Mouse (Mus musculus): ENCODE results near the gene Arhgap24. TPM values are rescaled to one million over a fixed set of nuclear protein-coding genes. Genes with fewer than 3 reads are reported as not detected.

Gene Arhgap24
- polyA plus RNA-seq, 1 experiment from 2014 or later, result 25.4 TPM

DNA sequence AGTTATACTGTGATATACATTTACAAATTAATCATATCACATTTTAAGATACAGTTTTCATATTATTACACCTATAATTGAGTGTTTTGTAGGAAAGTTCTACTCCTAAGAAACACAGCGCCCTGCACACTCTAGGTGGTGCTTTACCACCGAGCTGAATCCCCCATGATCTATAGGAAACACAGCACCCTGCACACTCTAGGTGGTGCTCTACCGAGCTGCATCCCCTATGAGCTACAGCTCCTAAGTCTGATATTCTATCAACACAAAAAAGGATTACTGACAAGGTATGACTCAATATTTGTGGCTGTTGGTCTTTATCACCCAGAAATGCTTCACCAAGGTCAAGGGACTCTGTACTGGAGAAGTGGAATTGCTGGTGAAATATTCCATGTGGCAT is 27.0 kb downstream of the Arhgap24 start:
- no peaks in the 10 kb centered on the region for H3K36me3 ChIP-seq (ENCODE audit: control insufficient read depth, insufficient read depth, low read length)
- no peak for ATAC-seq (ENCODE audit: low read depth)
- 68% methylated on average over 3 of the region's 3 CpGs for WGBS

DNA sequence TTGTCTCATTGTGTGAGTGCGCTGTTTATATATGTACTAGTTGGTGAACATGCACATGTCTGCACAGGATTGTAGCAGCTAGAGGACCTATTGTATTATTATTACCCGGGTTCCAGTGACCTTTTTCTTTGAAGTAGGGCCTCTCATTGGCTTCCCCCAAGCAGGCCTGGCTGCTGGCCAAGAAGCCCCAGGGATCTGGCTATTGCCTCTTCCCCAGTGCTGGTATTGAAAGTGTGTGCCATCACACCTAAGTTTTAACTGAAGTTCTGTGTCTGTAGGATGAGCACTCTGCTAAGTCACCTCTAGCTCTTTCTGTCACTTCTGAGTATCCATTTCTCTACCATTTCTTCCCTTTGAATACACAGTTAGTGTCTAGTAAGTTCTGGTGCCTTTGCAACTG is 28.2 kb downstream of the Arhgap24 start:
- H3K27me3 ChIP-seq (replicated peaks; ENCODE audit: control insufficient read depth, insufficient read depth, low read length), result no peaks in the 10 kb centered on the region
- DNase-seq (ENCODE audit: low spot score) (no peak), ATAC-seq (ENCODE audit: low read depth) (no peak)
- WGBS, result 59% methylated on average over 2 of the region's 2 CpGs
- no peaks in the 10 kb centered on the region for H3K36me3 ChIP-seq (ENCODE audit: control insufficient read depth, insufficient read depth, low read length)
- H3K4me1 ChIP-seq (ENCODE audit: control insufficient read depth, insufficient read depth, low read length), result no peaks in the 10 kb centered on the region
- H3K9ac ChIP-seq (ENCODE audit: low read depth, low read length), result no peak overlapping the region
- H3K9me3 ChIP-seq (ENCODE audit: control insufficient read depth, low read length), result no peaks in the 10 kb centered on the region
- no peak overlapping the region for H3K4me3 ChIP-seq (ENCODE audit: low read depth, low read length)
- no peak overlapping the region for H3K27ac ChIP-seq (replicated peaks; ENCODE audit: low read depth, low read length)
- H3K4me2 ChIP-seq (ENCODE audit: low read depth, low read length), result no peak overlapping the region

More for the DNA sequence above, 27.0 kb downstream of the Arhgap24 start:
- H3K4me3 ChIP-seq (ENCODE audit: low read depth, low read length), result no peak overlapping the region
- H3K4me2 ChIP-seq (ENCODE audit: low read depth, low read length), result no peak overlapping the region
- no peaks in the 10 kb centered on the region for H3K4me1 ChIP-seq (ENCODE audit: control insufficient read depth, insufficient read depth, low read length)
- H3K27me3 ChIP-seq (replicated peaks; ENCODE audit: control insufficient read depth, insufficient read depth, low read length), result no peaks in the 10 kb centered on the region
- no peak overlapping the region for H3K27ac ChIP-seq (replicated peaks; ENCODE audit: low read depth, low read length)
- no peaks in the 10 kb centered on the region for H3K9me3 ChIP-seq (ENCODE audit: control insufficient read depth, low read length)
- DNase-seq (ENCODE audit: low spot score), result no peak
- H3K9ac ChIP-seq (ENCODE audit: low read depth, low read length), result no peak overlapping the region

DNA sequence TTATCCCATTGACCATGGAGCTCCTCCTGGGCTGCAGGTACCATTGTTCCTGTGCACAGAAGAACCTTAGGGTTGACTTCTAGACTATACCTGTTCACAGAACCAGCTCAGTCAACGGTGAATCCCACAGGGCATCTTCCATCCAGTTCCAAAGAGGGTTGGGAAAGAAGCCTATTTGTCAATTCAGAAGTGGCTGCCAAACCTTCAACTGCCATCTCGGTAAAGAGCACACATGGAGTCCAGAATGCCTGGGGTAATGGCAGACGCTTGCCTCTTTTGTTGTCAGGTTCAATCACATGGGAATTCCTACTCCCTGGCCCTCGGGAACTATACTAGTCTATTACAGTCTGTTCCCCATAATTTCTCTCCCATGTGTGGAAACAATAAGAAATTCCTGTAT is 30.5 kb downstream of the Arhgap24 start:
- Histone ChIP-seq H3K4me1 (ENCODE audit: control insufficient read depth, insufficient read depth, low read length) (no peaks in the 10 kb centered on the region), H3K27ac (replicated peaks; ENCODE audit: low read depth, low read length) (no peak overlapping the region), H3K9me3 (ENCODE audit: control insufficient read depth, low read length) (no peaks in the 10 kb centered on the region), H3K4me3 (ENCODE audit: low read depth, low read length) (no peak overlapping the region), H3K27me3 (replicated peaks; ENCODE audit: control insufficient read depth, insufficient read depth, low read length) (no peaks in the 10 kb centered on the region), H3K9ac (ENCODE audit: low read depth, low read length) (no peak overlapping the region), H3K36me3 (ENCODE audit: control insufficient read depth, insufficient read depth, low read length) (no peaks in the 10 kb centered on the region), H3K4me2 (ENCODE audit: low read depth, low read length) (no peak overlapping the region)
- 63% methylated on average over 4 of the region's 4 CpGs for WGBS
- DNase-seq (ENCODE audit: low spot score), result no peak
- ATAC-seq (ENCODE audit: low read depth), result no peak

DNA sequence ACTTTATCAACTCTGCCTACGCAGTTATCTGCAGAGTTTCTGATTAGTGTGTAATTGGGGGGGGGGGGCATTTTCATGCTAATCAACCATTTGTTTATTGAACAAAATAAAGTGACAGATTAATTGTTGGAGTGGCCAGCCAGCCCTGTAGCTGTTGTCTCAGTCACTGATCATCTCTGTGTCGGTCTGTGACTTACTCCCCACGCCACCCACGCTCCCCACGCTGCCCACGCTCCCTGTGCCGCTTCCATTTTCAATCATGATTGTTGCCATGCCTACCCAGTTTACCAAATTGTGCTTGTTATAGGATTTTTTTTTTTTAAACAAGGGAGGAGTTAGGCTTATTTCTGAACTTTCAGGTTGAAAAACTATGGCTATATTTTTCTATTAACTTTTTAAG is 34.3 kb downstream of the Arhgap24 start:
- H3K27me3 ChIP-seq (replicated peaks; ENCODE audit: control insufficient read depth, insufficient read depth, low read length), result no peaks in the 10 kb centered on the region

DNA sequence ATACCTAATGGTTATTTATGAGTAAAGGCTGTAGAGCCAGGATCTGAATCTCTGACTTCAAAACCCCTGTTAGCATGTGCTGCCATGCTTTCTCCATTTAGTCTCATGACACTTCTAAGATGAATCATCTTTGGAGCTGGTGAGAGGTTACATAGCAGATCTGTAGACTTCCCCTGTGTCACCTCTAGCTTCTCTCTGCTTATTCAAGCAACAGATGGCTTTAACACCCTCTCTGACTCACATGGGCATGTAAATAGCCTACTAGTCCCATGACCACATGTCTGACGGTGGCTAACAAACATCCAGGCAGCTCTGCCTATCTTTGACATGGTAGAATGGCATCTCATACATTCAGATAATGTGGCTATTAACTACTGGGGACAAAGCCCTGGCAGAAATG is 39.3 kb downstream of the Arhgap24 start:
- H3K4me3 ChIP-seq (ENCODE audit: low read depth, low read length), result no peak overlapping the region
- H3K27me3 ChIP-seq (replicated peaks; ENCODE audit: control insufficient read depth, insufficient read depth, low read length), result no peaks in the 10 kb centered on the region
- H3K9me3 ChIP-seq (ENCODE audit: control insufficient read depth, low read length), result no peaks in the 10 kb centered on the region
- ATAC-seq (ENCODE audit: low read depth), result no peak
- no peaks in the 10 kb centered on the region for H3K4me1 ChIP-seq (ENCODE audit: control insufficient read depth, insufficient read depth, low read length)
- H3K36me3 ChIP-seq (ENCODE audit: control insufficient read depth, insufficient read depth, low read length), result no peaks in the 10 kb centered on the region
- H3K9ac ChIP-seq (ENCODE audit: low read depth, low read length), result no peak overlapping the region
- H3K27ac ChIP-seq (replicated peaks; ENCODE audit: low read depth, low read length), result no peak overlapping the region
- no peak overlapping the region for H3K4me2 ChIP-seq (ENCODE audit: low read depth, low read length)
- 79% methylated on average over 1 of the region's 1 CpGs for WGBS
- no peak for DNase-seq (ENCODE audit: low spot score)

More for the DNA sequence above, 34.3 kb downstream of the Arhgap24 start:
- H3K4me3 ChIP-seq (ENCODE audit: low read depth, low read length), result no peak overlapping the region
- no peaks in the 10 kb centered on the region for H3K36me3 ChIP-seq (ENCODE audit: control insufficient read depth, insufficient read depth, low read length)
- WGBS, result 78% methylated on average over 7 of the region's 7 CpGs
- no peak overlapping the region for H3K9ac ChIP-seq (ENCODE audit: low read depth, low read length)
- H3K4me2 ChIP-seq (ENCODE audit: low read depth, low read length), result no peak overlapping the region
- no peak for DNase-seq (ENCODE audit: low spot score)
- ATAC-seq (ENCODE audit: low read depth), result no peak
- H3K27ac ChIP-seq (replicated peaks; ENCODE audit: low read depth, low read length), result no peak overlapping the region
- H3K9me3 ChIP-seq (ENCODE audit: control insufficient read depth, low read length), result no peaks in the 10 kb centered on the region
- no peaks in the 10 kb centered on the region for H3K4me1 ChIP-seq (ENCODE audit: control insufficient read depth, insufficient read depth, low read length)

DNA sequence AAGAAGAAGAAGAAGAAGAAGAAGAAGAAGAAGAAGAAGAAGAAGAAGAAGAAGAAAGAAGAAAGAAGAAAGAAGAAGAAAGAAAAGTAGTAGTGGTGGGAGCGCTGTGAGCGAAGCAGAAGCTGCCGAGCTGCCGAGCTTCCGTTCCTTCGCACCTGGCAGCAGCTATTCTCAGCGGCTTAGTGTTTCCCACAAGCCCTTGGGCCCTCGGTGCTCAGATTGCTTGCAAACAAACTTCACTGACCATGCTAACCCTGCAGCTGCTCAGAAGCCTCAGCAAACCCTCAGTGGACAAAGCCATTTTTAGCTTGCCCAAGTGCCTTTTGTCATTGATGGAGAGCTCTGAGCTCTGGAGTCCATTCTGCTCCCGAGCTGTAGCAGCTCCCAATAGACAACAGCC is 54.1 kb downstream of the Arhgap24 start:
- ATAC-seq (ENCODE audit: low read depth), result no peak
- Histone ChIP-seq H3K36me3 (ENCODE audit: control insufficient read depth, insufficient read depth, low read length) (no peaks in the 10 kb centered on the region), H3K9ac (ENCODE audit: low read depth, low read length) (no peak overlapping the region), H3K27me3 (replicated peaks; ENCODE audit: control insufficient read depth, insufficient read depth, low read length) (no peaks in the 10 kb centered on the region), H3K4me3 (ENCODE audit: low read depth, low read length) (no peak overlapping the region), H3K27ac (replicated peaks; ENCODE audit: low read depth, low read length) (no peak overlapping the region), H3K9me3 (ENCODE audit: control insufficient read depth, low read length) (no peaks in the 10 kb centered on the region), H3K4me2 (ENCODE audit: low read depth, low read length) (no peak overlapping the region), H3K4me1 (ENCODE audit: control insufficient read depth, insufficient read depth, low read length) (no peaks in the 10 kb centered on the region)
- WGBS, result 80% methylated on average over 9 of the region's 9 CpGs
- DNase-seq (ENCODE audit: low spot score), result peak; percentile 69

DNA sequence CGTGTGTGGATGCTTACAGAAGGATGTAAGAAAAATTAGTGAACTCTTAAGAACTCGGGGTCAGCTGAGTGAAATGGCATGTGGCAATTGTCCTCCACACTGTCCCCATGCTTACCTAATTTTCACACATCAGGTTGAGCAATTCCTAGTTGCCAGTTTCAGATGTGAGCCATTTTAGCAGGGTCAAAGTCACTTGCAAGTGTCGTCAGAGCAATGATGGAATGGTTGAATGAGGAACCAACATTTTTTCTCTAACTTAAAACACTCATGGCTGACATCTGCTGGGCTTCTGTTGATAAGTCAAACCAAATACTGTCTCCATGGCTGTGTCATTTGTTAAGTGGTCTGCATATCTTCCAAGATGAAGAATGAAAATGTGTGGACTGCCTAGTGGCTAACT is 56.6 kb downstream of the Arhgap24 start:
- H3K9ac ChIP-seq (ENCODE audit: low read depth, low read length), result no peak overlapping the region
- no peak overlapping the region for H3K4me2 ChIP-seq (ENCODE audit: low read depth, low read length)
- no peaks in the 10 kb centered on the region for H3K4me1 ChIP-seq (ENCODE audit: control insufficient read depth, insufficient read depth, low read length)
- H3K4me3 ChIP-seq (ENCODE audit: low read depth, low read length), result no peak overlapping the region
- DNase-seq (ENCODE audit: low spot score) (no peak), ATAC-seq (ENCODE audit: low read depth) (no peak)
- 81% methylated on average over 3 of the region's 3 CpGs for WGBS
- H3K27me3 ChIP-seq (replicated peaks; ENCODE audit: control insufficient read depth, insufficient read depth, low read length), result no peaks in the 10 kb centered on the region
- H3K36me3 ChIP-seq (ENCODE audit: control insufficient read depth, insufficient read depth, low read length), result no peaks in the 10 kb centered on the region
- H3K9me3 ChIP-seq (ENCODE audit: control insufficient read depth, low read length), result no peaks in the 10 kb centered on the region
- no peak overlapping the region for H3K27ac ChIP-seq (replicated peaks; ENCODE audit: low read depth, low read length)

DNA sequence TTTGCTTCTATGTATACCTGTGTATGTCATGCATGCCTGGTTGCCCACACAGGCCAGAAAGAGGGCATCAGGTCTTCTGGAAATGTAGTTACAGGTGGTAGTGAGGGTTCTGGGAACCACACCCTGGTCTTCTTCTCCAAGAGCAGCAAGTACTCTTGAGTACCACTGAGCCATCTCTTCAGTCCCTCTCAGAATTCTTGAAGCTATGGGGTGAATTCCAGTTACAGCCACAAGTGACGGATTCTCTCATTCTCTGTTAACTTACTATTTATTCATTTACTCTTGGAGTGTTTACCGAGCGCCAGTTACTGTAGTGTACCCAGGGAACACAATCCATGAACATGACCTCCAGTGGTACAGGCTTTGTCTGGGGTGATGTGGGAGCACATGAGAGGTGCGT is 65.1 kb downstream of the Arhgap24 start:
- WGBS, result 92% methylated on average over 4 of the region's 4 CpGs
- no peak for ATAC-seq (ENCODE audit: low read depth)

DNA sequence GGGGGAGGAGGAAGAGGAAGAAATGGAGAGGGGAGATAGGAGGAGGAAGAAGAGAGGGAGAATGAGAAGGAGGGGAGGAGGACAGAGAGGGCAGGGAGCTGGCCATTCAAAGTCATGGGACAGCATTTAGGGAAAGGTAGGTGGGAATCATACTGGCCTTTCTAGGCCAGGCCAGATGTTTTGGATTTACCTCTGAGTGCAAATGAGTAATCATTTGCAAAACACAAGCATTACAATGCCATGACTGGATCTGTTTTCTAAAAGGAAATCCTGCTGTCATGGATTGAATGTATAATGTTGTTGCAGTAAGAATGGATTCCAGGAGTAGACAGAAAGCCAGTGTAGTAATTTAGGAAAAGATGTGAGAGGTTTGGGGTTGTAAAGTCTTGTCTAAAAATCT is 66.6 kb downstream of the Arhgap24 start:
- Histone ChIP-seq H3K27me3 (replicated peaks; ENCODE audit: control insufficient read depth, insufficient read depth, low read length) (no peaks in the 10 kb centered on the region), H3K4me2 (ENCODE audit: low read depth, low read length) (no peak overlapping the region), H3K36me3 (ENCODE audit: control insufficient read depth, insufficient read depth, low read length) (no peaks in the 10 kb centered on the region), H3K4me1 (ENCODE audit: control insufficient read depth, insufficient read depth, low read length) (peaks cover 13% of the 10 kb centered on the region; the same call in 1 of the 2 replicates), H3K27ac (replicated peaks; ENCODE audit: low read depth, low read length) (no peak overlapping the region), H3K4me3 (ENCODE audit: low read depth, low read length) (no peak overlapping the region), H3K9ac (ENCODE audit: low read depth, low read length) (no peak overlapping the region), H3K9me3 (ENCODE audit: control insufficient read depth, low read length) (no peaks in the 10 kb centered on the region)
- ATAC-seq (ENCODE audit: low read depth) (no peak), DNase-seq (ENCODE audit: low spot score) (peak; percentile 58)

More for the DNA sequence above, 65.1 kb downstream of the Arhgap24 start:
- Histone ChIP-seq H3K9me3 (ENCODE audit: control insufficient read depth, low read length) (no peaks in the 10 kb centered on the region), H3K27ac (replicated peaks; ENCODE audit: low read depth, low read length) (no peak overlapping the region), H3K36me3 (ENCODE audit: control insufficient read depth, insufficient read depth, low read length) (no peaks in the 10 kb centered on the region), H3K4me1 (ENCODE audit: control insufficient read depth, insufficient read depth, low read length) (peaks cover 13% of the 10 kb centered on the region; the same call in 1 of the 2 replicates), H3K27me3 (replicated peaks; ENCODE audit: control insufficient read depth, insufficient read depth, low read length) (no peaks in the 10 kb centered on the region), H3K9ac (ENCODE audit: low read depth, low read length) (no peak overlapping the region), H3K4me3 (ENCODE audit: low read depth, low read length) (no peak overlapping the region), H3K4me2 (ENCODE audit: low read depth, low read length) (no peak overlapping the region)
- DNase-seq (ENCODE audit: low spot score), result no peak

Measured in embryonic facial prominence, embryonic 14.5 days (tissue).